Mouse (Mus musculus): ENCODE measurements around the gene Fam160a1.

The Fam160a1 gene

GRCm38 (mm10) chr3:85817191-85817590 lies at the start of gene Fam160a1:
Gene Fam160a1 (minus strand): TSS chr3:85817291.
- no peak for DNase-seq

GRCm38 (mm10) chr3:85863996-85864395 lies 46.9 kb upstream of the Fam160a1 start:
- DNase-seq: no peak

GRCm38 (mm10) chr3:85862886-85863285 lies 45.8 kb upstream of the Fam160a1 start:
- DNase-seq: no peak

GRCm38 (mm10) chr3:85860996-85861395 lies 43.9 kb upstream of the Fam160a1 start:
- no peak for DNase-seq

- DNase-seq: no peak
Measured at GRCm38 (mm10) chr3:85859311-85859710, 42.2 kb upstream of the Fam160a1 start.

- no peak for DNase-seq
Measured at GRCm38 (mm10) chr3:85858140-85859135, 41.3 kb upstream of the Fam160a1 start.

- no peak for DNase-seq
Measured at GRCm38 (mm10) chr3:85857083-85857482, 40.0 kb upstream of the Fam160a1 start.

- no peak for DNase-seq
Measured at GRCm38 (mm10) chr3:85855947-85856346, 38.9 kb upstream of the Fam160a1 start.

GRCm38 (mm10) chr3:85855043-85855442 lies 38.0 kb upstream of the Fam160a1 start:
- no peak for DNase-seq

- DNase-seq: no peak
Measured at GRCm38 (mm10) chr3:85854143-85854542, 37.1 kb upstream of the Fam160a1 start.

- no peak for DNase-seq
Measured at GRCm38 (mm10) chr3:85853715-85854114, 36.6 kb upstream of the Fam160a1 start.

- no peak for DNase-seq
Measured at GRCm38 (mm10) chr3:85850079-85850478, 33.0 kb upstream of the Fam160a1 start.

- no peak for DNase-seq
Measured at GRCm38 (mm10) chr3:85846316-85846715, 29.2 kb upstream of the Fam160a1 start.

- no peak for DNase-seq
Measured at GRCm38 (mm10) chr3:85845341-85845740, 28.2 kb upstream of the Fam160a1 start.

- DNase-seq: no peak
Measured at GRCm38 (mm10) chr3:85842881-85843218, 25.8 kb upstream of the Fam160a1 start.

GRCm38 (mm10) chr3:85842177-85842880 lies 25.2 kb upstream of the Fam160a1 start:
- no peak for DNase-seq

- no peak for DNase-seq
Measured at GRCm38 (mm10) chr3:85841454-85842176, 24.5 kb upstream of the Fam160a1 start.

- DNase-seq: no peak
Measured at GRCm38 (mm10) chr3:85833627-85834026, 16.5 kb upstream of the Fam160a1 start.

- DNase-seq: no peak
Measured at GRCm38 (mm10) chr3:85832490-85833155, 15.5 kb upstream of the Fam160a1 start.

GRCm38 (mm10) chr3:85831785-85832184 lies 14.7 kb upstream of the Fam160a1 start:
- no peak for DNase-seq

GRCm38 (mm10) chr3:85829047-85829446 lies 12.0 kb upstream of the Fam160a1 start:
- no peak for DNase-seq

GRCm38 (mm10) chr3:85827815-85828214 lies 10.7 kb upstream of the Fam160a1 start:
- DNase-seq: no peak

- DNase-seq: no peak
Measured at GRCm38 (mm10) chr3:85827283-85827682, 10.2 kb upstream of the Fam160a1 start.
